Mouse (Mus musculus): ENCODE measurements around the gene Plagl1.
A peak's percentile ranks its signal among the peaks of the same experiment; 100 is the strongest.
"Not testable (repeated sequence)": the region's sequence is repeated elsewhere in the genome, so short reads cannot be mapped to it uniquely, and the experiment has no call there.

The Plagl1 gene

DNA sequence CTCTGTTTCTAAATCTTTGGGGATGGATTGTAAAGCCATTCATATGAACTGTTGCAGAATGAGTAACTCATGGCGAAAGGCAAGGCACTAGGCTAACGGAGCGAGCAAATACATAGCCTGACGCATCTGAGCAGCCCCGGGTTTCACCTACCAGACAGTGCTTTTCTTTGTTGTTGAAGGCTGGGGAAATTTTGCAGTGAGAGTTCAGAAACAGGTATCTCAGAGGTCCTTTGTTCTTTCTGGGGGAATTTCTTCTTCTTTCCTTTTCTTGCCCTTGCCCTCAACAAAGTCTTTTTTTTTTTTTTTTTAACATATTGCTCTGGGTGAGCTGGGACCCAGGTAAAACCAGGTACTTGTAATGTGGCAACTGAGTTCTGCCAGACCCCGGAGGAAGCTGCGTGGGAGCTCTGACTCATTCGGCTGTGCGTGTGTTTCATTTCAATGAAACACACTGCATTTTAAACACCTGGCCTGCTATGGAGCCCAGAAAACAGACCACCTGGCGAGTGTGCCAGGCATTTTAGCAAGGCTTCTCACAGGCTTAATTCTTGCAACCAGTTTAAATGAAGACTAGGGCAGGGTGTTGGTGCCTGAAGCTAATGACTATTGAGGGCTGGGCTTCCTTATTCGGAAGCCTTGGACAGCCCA, at the start of gene Plagl1:
TSS of gene Plagl1 (plus strand) at position 484 of the 648 bp plus-strand sequence.
- DNase-seq (ENCODE audit: low read depth): peak; percentile 88

DNA sequence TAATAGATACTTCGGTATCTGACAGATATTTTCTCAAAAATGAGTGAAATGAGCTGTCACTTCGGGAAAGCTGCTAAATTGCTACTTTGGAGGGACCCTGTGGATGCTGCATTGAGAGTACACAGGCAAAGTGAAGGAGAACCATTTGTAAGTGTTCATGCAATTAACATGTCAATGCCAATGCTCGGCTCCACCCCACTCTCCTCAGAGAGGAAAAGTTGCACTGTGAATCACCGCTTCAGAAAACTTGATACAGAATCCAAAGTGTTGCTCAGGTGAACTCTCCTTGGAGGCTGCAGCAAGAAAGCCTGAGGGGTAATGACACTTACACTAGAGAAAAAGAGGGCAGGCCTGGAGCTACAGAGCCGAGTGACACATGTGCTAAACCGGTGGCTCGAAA, 46.3 kb upstream of the Plagl1 start:
- no peak for DNase-seq (ENCODE audit: low read depth)

DNA sequence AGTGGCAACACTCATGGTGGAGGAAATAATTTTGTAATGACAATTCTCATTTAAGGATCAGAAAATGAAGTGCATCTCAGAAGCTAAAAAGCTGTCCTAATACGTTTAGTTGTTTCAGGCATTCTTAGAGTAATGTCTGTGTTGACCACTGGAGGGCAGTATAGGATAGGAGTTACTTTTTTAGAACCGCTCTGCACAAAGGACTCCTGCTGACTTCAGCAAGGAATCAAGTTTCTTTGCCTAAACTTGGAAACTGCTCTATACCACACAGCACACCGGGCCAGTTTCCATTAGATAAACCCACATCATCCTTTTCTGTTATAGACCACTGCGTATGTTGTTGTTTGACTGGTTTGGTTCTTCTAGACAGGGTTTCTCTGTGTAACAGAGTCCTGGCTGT, 43.7 kb upstream of the Plagl1 start:
- peak; percentile 89 for DNase-seq (ENCODE audit: low read depth)

DNA sequence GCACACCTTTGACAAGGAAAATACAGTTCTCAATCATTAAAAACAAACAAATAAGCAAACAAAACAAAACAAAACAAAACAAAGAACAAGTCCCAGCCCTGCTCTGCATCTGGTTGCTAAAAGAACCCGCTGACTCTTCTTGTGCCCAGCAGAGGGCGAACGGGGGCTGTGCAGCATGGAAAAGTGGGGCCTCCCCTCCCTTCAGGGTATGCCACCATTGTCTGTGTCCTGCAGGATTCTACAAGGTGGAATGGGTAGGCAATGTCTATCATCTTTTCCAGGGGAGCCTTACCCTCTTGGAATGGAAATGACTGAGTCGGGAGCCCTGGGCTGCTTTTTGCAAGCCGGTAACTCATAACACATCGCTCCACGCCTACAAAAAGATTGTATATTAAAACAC, 41.8 kb upstream of the Plagl1 start:
- DNase-seq (ENCODE audit: low read depth): peak; percentile 47

- DNase-seq (ENCODE audit: low read depth): no peak
These were observed 41.3 kb upstream of the Plagl1 start for GRCm38 (mm10) chr10:13019026-13019425.

- DNase-seq (ENCODE audit: low read depth): no peak
These were observed 38.2 kb upstream of the Plagl1 start for GRCm38 (mm10) chr10:13022103-13022502.

DNA sequence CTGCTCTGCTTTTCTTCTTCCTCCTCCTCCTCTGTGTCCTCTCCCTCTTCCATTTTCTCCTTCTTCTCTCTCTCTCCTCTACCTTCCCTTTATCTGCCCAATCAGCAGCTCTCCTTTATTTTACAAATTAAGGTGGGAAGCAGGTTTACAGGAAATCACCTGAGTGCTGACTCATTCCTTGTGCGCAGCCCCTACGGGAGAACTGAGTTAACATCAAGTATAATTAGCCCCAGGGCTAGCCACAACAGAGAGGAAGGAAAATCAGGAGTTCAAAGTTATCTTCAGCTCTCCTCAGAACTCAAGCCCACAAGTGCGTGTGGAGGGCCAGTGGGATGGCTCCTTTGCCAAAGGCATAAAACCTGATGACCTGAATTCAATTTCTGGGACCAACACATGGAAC, 36.3 kb upstream of the Plagl1 start:
- DNase-seq (ENCODE audit: low read depth): not testable (repeated sequence)

- DNase-seq (ENCODE audit: low read depth): no peak
These were observed 32.6 kb upstream of the Plagl1 start for GRCm38 (mm10) chr10:13027702-13028101.

- DNase-seq (ENCODE audit: low read depth): no peak
These were observed 32.1 kb upstream of the Plagl1 start for GRCm38 (mm10) chr10:13028215-13028614.

DNA sequence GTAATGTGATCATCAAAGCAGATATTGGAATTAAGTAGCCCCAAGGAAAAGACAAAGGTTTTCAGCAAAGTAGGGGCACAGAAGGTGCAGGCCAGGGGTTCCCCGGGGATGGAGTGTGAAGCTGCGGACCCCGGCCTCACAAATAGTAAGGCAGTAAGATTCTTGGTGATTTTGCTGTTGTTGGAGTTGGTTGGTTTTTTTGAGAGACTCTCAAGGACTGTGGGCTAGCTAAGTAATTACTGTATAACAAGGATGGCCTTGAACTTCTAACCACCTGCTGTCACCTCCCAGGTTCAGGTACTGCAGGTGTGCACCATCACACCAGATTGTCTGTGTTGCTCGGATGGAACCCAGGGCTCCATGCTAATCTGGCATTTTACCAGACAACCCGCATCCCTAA, 30.9 kb upstream of the Plagl1 start:
- DNase-seq (ENCODE audit: low read depth): no peak

DNA sequence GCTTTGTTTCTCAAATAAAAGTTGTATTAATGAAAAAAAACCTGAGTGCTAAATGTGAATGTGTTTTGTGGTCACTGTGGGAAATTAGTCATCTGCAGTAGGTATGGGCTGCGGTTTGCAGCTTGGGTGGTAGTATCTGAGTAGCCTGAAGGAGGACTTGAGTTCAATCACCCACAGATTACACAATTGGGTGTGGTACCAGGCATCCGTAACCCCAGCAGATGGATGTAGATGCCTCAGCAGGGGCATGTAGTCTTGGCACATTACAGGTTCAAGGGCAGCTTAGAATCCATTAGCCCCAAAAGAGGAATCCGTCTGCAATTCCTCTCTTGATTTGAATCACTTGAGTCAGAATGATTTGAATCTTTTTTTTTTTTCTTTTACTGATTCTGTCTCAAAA, 25.0 kb upstream of the Plagl1 start:
- DNase-seq (ENCODE audit: low read depth): peak; percentile 63

- DNase-seq (ENCODE audit: low read depth): no peak
These were observed 20.6 kb upstream of the Plagl1 start for GRCm38 (mm10) chr10:13039637-13040174.

- no peak for DNase-seq (ENCODE audit: low read depth)
These were observed 15.6 kb upstream of the Plagl1 start for GRCm38 (mm10) chr10:13044659-13045058.

DNA sequence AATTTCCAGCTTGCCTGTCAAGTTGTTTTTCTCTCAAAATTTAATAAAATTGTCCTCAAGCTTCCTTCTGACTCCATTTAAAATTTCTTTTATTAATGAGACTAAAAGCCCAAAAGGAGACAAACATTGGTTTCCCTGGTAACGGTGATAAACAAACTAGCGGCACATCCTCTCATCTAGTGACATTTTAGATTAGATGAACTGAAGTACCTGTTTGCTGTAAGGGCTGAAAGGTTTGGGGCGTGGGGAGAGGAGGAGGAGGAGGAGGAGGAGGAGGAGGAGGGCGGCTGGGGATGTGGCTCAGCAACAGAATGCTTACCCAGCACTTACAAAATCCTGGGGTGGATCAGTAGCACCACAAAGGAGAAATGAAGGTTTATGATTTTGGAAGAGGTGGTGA, 12.5 kb upstream of the Plagl1 start:
- DNase-seq (ENCODE audit: low read depth): peak; percentile 69

DNA sequence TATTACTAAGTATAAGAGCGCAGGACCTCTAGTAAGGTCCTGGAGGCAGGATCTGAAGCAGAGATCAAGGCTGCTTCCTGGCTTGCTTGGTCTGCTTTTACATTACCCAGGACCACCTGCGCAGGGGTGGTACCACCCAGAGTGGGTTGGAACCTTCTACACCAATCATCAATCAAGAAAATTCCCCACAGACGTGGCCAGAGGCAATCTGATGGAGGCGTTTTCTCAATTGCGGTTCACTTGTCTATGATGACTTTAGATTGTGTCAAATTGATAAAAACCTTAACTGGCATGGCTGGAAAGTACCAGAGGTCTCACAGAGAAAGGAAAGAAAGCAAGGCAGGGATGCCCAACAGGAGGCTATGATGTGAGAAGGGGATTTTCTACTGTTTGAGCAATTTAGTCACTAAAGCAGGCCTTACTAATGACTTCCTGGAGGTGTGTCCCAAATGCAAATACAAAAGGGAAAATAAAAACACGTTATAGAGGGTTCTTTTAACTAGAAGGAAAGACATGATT, 3.4 kb upstream of the Plagl1 start:
- peak; percentile 90 for DNase-seq (ENCODE audit: low read depth)

- peak; percentile 63 for DNase-seq (ENCODE audit: low read depth)
These were observed 742 bp downstream of the Plagl1 start for GRCm38 (mm10) chr10:13060821-13061671.

- DNase-seq (ENCODE audit: low read depth): peak; percentile 78
These were observed 2.1 kb downstream of the Plagl1 start for GRCm38 (mm10) chr10:13062373-13062772.

DNA sequence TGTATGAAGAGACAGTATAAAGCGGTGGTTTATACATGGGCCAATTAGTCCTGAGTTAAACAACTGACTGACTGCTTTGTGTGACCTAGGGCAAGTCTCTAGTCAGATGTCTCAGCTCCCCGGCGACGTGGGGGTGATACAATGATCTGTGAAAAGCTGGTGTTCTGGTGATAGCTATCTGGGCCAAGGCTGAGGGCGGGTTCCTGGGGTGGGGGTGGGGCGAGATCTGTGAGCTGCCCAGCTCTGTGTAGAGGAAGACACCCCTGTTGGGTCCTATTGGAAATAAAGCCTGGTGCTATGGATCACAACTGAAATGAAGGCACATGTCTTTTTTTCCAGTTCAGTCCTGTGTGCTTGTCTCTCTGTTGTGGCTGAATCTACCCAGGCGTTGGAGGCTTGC, 3.2 kb downstream of the Plagl1 start:
- peak; percentile 59 for DNase-seq (ENCODE audit: low read depth)

GRCm38 (mm10) chr10:13065129-13065752, 4.9 kb downstream of the Plagl1 start:
- peak; percentile 31 for DNase-seq (ENCODE audit: low read depth)

GRCm38 (mm10) chr10:13071031-13071430, 10.7 kb downstream of the Plagl1 start:
- DNase-seq (ENCODE audit: low read depth): peak; percentile 22

DNA sequence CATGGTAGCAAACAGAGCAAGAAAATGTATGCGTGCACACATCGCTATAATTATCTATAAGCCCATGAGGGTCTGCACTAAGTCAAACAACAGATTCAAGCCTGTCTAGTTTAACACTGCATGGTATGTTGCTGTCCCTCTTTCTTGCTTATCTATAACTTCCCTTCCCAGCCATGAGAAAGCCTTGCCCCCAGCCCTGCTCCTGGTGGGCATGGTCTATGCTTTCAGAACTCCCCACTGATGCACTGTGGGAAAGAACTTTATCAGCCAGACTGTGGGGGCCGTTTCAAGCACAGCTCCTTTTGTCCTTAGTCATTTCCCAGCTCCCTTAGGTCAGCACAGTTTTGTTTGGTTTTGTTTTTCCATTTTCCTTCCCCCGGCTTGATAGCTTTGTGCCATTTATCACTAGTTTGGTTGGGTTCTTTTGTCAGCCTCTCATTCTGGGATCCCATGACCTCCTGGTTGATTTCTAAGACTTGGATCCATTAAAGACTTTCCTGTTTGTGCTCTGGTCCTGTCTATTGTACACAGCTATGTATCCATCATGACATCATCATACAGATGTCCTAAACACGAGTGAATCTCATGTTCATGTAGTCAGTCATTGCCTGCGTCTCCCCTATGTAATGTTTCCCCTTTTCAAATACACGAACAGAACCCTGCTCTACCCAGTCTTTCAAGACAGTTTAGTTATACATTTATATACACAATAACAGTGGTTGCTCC, 16.7 kb downstream of the Plagl1 start:
- no peak for DNase-seq (ENCODE audit: low read depth)

GRCm38 (mm10) chr10:13082459-13082858, 22.2 kb downstream of the Plagl1 start:
- DNase-seq (ENCODE audit: low read depth): no peak
